Mouse (Mus musculus): ENCODE data around the gene Efnb3. TPM values are rescaled to one million over a fixed set of nuclear protein-coding genes. Genes with fewer than 3 reads are reported as not detected.

Efnb3 gene
- total RNA-seq, 2 experiments from 2014 or later: 51.9 to 65.6 TPM

DNA sequence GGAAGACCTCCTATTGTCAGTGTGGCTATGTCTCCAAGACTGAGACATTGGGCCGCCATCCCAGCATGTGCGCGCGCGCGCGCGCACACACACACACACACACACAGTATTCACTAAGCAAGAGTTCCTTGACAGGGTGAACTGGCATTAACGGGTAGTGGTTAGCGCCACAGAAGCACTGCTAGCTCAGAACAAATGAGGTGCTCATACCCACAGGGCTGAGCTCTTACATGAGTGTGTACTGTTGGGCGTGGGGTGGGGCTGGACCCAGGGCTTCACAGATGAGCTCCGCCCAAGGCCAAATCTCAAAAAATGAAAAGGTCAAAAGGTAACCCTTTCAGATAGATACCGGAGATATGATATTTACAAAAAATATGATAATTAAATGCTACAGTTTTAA lies 24.9 kb upstream of the Efnb3 start:
- DNase-seq (ENCODE audit: low spot score in 2 of 2): no peak

DNA sequence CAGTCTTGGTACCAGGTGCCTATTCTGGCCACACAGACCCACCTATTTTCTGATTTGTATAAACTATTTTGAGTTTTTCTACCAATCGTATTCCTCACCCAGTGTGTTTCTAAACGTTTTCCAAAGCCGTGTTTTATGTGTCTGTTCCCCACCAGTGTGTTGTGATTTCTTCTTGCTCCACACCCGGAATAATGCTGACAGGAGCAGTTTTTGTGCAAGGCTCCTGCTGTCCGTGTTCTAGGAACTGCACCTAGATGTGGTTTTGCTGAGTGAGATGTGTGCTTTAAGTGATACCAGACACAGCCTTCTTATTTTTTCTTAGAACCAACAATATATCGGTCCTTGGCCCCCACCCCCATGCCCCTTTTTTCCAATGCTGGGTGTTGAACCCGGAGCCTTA lies 24.0 kb upstream of the Efnb3 start:
- DNase-seq (ENCODE audit: low spot score in 2 of 2): no peak

DNA sequence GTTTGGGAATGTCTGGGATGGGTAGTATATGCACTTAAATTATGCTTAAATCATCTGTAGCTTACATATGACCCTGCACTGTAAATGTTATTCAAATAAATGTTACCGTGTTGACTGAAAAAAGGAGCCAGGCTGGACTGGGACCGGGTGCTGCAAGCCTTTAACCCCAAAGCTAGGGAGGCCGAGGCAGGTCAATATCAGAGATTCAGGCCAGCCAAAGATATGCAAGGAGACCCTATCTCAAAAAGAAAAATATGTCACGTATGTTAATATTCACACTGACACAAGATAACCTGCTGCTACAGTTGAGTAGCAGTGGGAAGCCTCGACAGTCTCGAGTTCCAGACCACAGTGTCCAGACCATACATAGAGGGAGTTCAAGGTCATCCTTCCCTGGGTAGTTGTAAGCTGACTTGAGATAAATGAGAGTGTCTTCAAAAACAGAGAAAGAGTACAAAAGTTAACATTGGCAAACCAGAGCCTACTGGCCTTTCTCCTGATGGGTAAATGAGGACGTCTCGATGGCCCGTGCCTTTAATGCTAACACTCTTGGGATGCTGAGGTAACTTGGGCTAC lies 22.3 kb upstream of the Efnb3 start:
- no peak for DNase-seq (ENCODE audit: low spot score in 2 of 2)

DNA sequence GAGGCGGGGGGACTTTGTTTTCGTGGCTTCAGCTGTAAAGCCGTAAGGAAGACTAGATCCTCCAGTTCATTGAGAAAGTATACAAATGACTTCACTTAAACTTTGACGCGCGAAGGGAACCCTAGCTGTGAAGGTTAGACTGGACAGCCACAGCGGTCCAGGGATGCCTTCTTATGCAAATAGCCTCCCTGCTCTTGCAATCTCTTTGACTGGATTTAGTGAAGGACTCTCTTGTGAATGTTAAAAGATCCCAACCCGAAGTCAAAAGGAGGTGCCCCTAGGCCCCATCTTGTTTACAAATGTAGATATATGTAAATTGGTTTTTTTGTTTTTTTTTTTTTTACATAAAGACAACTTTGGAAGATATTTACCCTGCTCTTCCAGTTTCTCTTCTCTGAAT lies 21.8 kb upstream of the Efnb3 start:
- no peak for DNase-seq (ENCODE audit: low spot score in 2 of 2)

DNA sequence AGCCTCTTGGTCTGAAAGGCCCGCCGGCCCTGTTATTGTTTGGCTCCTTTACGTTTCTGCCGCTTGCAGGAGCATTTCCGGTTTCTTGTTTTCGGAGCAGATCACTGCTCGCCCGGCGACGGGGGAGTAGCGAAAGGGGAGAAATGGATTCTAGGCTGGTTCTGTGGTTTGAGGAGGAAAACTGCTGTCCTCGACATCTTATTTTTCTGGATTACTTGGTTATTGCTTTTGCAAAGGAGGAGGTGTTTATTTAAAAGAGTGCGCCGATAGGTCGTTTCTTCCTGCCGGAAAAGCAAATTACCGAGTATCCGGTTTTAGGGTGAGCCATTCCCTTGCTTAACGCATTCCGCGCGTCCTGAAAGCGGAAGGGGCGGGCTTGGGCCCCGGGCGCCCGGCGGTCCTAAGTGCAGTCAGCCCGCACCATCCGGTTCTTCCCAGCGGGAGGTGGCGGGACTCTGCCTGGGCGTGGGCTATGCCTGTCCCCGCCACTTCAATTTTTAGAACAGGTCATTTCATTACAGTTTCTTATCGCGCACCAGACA lies 21.2 kb upstream of the Efnb3 start:
- peak; percentile 88 to 91 for DNase-seq (ENCODE audit: low spot score in 2 of 2)

DNA sequence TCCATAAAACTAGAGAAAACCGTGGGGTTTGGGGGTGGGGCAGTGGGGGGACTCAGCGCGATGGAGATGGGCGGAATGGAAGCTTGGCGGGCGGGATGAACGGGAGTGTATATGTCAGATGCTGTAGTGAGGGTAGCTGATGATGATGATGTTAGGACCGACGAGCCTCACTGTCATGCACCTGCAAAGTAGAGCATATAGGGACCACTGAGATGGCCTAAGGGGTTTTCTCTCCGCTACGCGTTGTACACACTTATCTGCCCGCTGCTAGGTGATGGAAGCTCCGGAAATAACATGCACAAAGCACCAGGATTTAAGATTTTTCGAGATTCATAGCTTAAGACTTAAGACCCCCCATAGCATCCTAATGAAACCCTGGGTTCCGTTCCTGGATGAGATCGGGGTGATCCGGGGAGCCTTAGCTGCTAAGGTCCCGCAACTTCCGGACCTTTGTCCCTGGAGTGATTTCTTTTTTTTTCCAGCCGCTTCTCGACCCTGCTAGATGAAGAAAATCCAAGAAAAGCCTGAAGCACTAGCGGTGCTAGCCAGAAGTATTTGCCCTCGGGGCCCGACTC lies 20.7 kb upstream of the Efnb3 start:
- peak in 1 of 2 experiments; percentile 19 for DNase-seq (ENCODE audit: low spot score in 2 of 2)

DNA sequence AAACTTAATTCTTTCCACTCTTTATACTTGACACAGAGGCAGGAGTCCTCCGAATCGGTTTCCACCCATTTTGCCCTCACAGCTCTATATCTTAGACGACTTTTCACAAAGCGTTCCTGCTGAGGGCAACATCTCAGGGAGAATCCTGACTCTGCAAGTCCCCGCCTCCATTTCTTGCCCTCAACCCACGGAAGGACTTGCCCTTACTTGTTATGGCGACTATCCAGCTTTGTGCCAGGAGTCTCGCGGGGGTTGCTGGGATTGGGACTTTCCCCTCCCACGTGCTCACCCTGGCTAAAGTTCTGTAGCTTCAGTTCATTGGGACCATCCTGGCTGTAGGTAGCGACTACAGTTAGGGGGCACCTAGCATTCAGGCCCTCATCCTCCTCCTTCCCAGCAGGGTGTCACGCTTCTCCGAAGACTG lies 20.1 kb upstream of the Efnb3 start, which contains the start of the genes Wrap53 and Trp53:
TSS of gene Wrap53 (minus strand) at position 165 of the 424 bp plus-strand sequence.
TSS of gene Trp53 (plus strand) at position 269 of the 424 bp plus-strand sequence.
- DNase-seq (ENCODE audit: low spot score in 2 of 2): peak; percentile 83 to 87

DNA sequence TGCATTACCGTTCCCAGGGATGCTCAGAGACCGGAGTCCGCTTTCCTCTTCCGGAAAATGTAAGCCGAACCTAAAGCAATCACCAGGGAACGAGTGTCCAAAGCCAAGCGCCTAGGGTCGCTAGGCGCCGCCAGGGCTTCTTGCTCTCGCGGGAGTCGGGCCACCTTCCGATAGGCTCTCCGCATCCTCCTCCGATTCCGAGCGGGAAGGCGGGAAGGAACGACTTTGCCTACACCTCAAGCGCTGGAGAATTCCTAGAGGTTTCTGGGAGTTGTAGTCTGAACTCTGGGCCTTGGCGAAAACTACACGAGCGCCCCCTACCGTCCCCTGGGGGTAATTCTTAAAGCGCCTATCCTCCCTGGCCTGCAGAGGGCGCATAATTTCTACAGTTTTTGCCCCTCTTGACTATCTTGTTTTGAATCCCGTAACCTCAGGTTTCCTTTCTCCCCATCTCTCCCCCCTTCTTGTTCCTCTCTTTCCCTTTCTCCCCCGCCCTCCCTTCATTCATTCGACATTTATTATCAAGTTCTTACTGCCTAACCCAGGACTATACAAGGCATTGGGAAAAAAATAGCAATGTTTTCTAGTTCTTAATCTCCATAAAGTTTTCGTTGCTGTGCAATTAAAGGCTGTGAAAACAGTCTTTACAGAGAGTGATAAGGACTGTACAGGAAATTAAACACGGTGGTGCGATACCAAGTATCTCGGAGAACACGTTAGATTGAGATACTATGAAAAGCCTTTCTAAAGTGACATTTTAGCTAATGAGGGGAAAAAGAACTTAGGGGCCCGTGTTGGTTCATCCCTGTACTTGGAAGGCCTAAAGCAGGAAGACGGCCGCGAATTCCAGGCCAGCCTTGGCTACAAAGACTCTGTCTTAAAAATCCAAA lies 19.4 kb upstream of the Efnb3 start:
- DNase-seq (ENCODE audit: low spot score in 2 of 2): peak; percentile 97

DNA sequence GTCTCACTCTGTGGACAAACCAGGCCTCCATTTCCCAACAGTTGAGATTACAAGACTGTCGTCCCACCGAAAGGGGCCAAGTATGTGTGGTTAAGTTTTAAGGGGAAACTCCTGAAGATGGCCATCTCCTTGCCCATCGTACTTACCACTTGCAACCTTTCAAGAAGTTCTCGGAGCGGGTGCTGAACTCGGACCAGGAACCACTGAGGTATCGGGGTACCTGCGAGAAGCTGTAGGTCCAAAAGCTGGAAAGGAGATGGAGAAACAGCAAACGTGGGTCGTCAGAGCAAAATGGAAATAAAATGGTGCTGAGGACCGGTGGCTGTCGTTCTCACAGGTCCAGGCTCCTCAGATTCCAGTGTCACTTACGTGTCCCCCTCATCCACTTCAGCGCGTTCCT lies 18.3 kb upstream of the Efnb3 start:
- no peak for DNase-seq (ENCODE audit: low spot score in 2 of 2)

DNA sequence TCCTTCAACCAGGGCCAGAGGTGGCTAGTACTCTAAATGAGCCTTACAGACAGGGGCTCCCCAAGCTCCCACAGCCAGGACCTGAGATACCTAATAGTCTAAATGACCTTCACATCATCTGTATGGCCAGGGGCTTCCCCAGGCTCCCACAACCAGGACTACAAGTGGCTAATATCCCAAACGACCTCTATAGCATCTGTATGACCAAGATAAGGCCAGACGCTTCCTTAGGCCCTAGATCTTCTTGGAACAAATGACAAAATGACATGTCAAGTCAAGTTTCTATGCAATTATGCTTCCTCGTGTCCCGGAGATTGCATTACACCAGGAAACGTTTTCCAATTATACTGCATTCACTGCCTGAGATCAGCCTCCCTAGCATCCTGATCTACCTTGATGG lies 16.3 kb upstream of the Efnb3 start:
- no peak for DNase-seq (ENCODE audit: low spot score in 2 of 2)

DNA sequence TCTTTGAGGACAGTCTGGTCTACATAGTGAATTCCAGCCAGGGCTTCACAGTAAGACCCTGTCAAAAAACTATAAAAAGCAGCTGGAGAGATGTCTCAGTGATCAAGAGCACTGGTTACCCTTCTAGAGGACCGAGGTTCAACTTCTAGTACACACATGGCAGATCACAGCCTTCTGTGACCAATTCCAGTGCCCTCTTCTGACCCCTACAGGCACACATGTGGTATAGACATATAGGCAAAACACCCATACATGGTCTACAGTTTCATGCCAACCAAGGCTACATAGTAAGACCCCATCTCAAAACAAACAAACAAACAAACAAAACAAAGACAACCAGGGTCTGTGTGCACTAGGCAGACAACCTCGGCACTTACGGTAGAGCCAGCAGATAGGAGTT lies 15.2 kb upstream of the Efnb3 start:
- no peak for DNase-seq (ENCODE audit: low spot score in 2 of 2)

DNA sequence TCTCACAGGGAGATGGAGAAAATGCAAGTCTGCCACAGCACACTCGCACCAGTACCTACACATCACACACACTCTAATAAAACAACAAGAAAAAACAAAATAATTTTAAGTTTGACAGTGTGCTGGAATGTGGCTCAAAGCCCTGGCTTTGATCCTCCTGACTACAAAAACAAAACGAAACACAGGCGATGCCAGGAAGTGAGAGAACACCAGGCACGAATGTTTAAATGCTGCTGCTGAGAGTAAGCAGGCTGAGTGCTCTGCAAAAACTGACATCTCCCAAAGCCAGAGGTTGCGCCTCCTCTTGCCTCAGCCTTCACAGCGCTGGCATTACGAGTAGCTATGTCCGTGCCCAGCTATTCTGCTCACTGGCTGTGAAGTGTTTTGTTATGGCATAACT lies 5.1 kb upstream of the Efnb3 start:
- no peak for DNase-seq (ENCODE audit: low spot score in 2 of 2)

DNA sequence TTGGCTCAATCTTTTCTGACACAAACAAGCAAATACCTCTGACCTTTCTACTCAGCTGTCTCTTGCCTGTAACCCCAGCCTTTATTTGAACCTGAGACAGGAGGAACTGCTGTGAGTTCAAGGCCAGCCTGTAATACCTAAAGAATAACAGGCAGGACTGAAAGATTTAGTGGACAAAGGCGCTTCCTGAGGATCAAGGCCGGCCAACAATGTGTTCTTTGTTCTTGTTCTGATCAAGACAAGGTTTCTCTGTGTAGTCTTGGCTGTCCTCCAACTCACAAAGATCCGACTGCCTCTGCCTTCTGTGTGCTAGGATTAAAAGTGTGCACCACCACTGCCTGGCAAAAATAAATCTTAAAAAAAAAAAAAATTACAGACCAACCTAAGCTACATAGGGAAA lies 4.4 kb upstream of the Efnb3 start:
- no peak for DNase-seq (ENCODE audit: low spot score in 2 of 2)

DNA sequence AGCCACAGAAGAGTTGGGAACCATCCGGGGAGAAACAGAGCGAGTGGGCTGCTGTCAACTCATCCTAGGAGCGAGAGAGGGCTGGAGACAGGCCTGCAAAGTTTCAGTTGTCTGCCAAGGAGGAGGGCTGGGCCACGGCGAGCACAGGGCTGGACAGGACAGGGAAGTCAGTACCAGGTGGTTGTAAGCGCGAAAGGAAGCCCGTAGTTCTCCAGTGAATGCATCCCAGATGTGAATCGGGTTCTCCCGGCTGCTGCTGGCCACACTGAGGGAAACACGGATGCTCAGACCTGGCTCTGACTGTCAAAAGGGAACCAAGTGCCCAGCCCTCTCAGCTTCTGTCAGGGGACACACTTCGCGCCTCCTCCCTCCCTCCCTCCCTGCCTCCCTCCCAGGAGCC lies 3.4 kb upstream of the Efnb3 start:
- DNase-seq (ENCODE audit: low spot score in 2 of 2): no peak

DNA sequence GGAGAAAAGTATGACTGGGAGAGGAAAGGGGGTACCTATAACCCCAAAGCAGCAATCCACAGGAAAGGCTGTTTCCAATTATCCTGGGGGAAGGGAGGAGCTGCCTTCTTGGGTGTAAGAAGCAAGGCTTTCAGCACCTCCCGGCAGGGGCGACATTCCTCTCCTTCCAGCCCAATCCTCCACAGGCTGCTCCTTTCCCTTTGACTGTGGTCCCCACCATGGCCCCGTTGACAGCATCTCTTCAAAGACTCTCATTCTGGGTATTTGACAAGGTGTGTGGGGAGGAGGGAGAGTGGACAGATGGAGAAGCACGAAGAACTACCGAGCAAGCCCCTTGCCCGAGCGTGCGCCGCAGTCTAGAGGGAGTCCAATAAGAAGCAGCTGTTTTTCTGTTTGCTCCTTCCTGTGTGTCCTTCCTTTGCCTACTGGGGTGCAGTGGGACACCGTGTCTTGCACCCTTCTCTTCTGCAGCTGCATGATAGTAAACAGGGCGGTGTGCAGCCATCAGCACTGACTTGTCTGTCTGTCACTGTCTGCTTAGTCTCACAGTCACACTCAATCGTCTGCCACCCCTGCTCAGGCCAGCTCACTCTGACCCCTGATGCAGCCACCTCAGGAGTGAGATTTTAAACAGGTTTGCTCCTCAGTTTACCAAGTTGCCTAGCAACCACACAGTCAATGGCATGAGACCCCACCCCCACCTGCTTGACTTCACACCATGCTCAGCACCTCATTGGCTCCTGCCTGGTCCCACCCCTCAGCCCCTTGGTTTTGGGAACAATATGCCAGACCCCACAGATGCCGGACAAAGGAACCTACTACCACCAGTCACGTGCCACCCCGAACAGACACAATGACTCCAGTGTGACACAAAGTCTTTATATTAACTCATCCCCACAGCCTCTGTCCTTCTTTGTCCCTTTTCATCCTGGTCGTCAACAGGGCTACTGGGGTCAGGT lies 1.2 kb upstream of the Efnb3 start:
- DNase-seq (ENCODE audit: low spot score in 2 of 2): peak in 1 of 2 experiments; percentile 24

DNA sequence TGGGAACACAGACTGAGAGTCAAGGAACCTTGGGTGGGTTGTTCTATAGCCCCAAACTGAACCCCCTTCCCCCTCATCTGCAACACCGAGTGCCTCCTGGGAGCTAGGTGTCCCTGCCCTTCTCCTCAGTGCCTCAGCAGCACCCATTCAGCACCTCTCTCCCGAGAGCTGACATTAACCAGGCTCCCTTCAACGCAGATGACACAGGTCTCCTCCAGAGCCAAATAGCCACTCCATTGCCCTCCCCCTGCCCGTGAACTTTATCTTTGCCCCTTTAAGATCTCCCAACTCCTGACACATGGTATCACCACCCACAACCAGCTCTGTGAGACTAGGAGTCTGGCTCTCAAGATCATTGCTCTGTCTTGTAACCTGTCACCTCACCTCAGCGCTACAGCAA lies 822 bp downstream of the Efnb3 start:
- DNase-seq (ENCODE audit: low spot score in 2 of 2): no peak

DNA sequence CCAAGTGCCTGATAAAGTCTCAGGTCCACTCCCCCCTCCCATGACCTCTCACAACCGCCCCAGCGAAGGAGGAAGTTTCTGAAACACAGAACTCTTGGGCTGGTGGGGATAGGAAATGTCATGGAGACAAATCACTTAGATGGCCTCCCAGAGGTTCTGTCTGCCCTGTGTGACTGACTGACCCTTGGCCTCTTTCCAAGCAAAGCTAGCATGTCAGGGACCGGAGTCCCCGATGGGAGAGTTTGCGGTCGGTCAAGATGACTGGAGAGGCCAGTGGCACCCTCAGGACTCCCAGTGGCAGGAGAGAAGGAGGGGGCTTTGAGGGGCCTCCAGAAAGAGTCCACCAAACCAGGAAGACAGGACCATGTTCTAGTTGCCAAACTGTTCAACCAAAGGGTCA lies 1.2 kb downstream of the Efnb3 start:
- DNase-seq (ENCODE audit: low spot score in 2 of 2): no peak

DNA sequence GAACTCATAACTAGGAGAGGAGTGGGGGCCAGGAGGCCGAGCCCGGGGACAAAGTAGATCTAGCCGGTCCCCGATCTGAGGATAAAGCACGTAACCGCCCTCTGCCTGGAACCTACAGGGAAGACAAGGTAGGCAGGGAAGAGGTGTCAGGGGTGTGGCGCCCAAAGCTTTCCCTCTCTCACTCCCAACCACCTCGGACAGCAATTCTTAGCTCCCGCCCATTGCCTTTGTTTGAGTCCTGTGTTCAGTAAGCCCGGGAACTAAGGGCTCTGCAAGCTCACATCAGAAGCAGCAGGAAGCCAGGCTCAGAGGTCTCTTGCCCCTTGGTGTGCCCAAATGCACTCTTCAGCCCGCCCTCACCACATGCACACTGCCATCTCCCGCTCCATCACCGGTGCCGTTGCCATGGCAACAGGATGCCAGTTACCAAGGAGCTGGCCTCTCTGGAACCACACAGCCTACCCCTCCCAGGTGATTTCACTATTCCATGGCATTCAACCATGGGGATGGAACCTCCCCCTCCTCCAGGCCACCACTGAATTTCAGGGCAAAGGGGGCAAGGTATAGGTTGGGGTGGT lies 2.5 kb downstream of the Efnb3 start:
- DNase-seq (ENCODE audit: low spot score in 2 of 2): peak; percentile 52 to 55

DNA sequence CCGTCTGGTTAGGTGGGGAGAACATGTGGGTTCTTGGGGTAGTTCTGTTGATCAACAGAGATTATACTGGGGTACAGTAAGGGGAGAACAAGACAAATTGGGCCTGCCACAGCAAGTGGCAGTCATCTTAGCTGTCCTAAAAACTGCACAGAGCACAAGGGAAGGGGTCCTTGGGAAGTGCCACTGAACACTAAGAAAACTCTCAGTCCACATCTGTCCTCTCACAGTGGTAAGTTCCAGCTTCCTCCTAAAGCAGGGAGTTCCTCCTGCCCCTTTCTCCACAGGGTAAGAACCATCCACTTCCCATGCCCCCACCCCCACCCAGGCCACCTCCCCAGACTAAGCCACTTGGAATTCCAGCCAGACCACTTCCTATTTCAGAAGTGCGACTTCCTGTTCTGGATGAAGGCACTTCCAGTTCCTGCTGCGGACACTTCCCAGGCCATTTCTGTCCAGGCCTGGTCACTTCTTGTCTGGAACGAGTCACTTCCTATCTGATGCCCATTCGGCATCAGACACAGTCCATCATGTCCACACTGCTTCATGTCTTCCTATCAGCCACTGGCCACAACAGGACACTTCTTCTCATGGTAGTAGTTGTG lies 5.4 kb downstream of the Efnb3 start:
- DNase-seq (ENCODE audit: low spot score in 2 of 2): no peak

DNA sequence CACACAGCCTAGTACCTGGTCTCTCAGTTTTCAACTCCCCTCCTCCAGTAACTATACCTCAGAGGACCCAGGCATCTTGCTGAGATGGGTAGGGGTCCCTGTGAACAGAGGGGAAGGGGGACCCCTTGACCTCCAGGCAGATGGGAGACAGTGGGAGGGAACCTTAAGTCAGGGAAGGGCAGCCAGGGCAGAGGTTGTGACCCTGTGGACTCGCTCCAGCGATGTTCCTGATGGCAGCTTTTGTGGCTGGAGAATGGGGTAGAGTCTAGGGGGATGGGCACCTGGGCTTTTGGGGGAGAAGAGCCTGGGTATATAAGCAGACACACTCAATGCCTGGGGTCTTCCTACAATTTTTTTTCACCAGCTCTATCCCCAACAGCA lies 6.7 kb downstream of the Efnb3 start:
- DNase-seq (ENCODE audit: low spot score in 2 of 2): no peak
